Comparison of ENCODE assay signal across 28 mouse cellular contexts in genomic region chr5:102926786-102927185, GRCm38 (mm10).
DNase-seq lines count a peak whose midpoint lies in the region; ATAC-seq lines count a peak whose summit lies in the region.
"Had no signal": no experiment of that assay in that cellular context is flagged by ENCODE, and none has a peak within 500 bp of the region (broad histone marks: within the 10 kb centered on the region; RNA-seq: fewer than 3 reads in every experiment).

No protein-coding gene starts in this region.

- no peak overlapping the region for H3K27ac ChIP-seq in midbrain, embryonic 11.5 days (ENCODE audit: low read depth, low read length)
- no peak overlapping the region for H3K27ac ChIP-seq in midbrain, embryonic 13.5 days
- no peak overlapping the region for H3K27ac ChIP-seq in forebrain, embryonic 16.5 days (ENCODE audit: low read length)
- H3K27ac ChIP-seq: heart, adult 2 months; hindbrain, embryonic 10.5 days; intestine, embryonic 15.5 days; kidney, postnatal 0 days; limb, embryonic 12.5 days; liver, embryonic 15.5 days; lung, embryonic 15.5 days; midbrain, embryonic 10.5 days; neural tube, embryonic 12.5 days; stomach, embryonic 15.5 days had no signal

- no peaks in the 10 kb centered on the region for H3K27me3 ChIP-seq in midbrain, embryonic 11.5 days (ENCODE audit: control insufficient read depth, insufficient read depth, low read length)
- no peaks in the 10 kb centered on the region for H3K27me3 ChIP-seq in midbrain, embryonic 13.5 days
- H3K27me3 ChIP-seq in forebrain, embryonic 16.5 days (replicated peaks; ENCODE audit: control insufficient read depth, insufficient read depth, low read length): no peaks in the 10 kb centered on the region
- H3K27me3 ChIP-seq: CH12.LX; intestine, embryonic 15.5 days; limb, embryonic 12.5 days; liver, embryonic 15.5 days; lung, embryonic 15.5 days; neural tube, embryonic 12.5 days; stomach, embryonic 15.5 days had no signal

- no peak for DNase-seq in cerebellum, postnatal 4 days (ENCODE audit: low spot score in 2 of 2)
- DNase-seq in midbrain, embryonic 11.5 days (ENCODE audit: low spot score, missing footprints): peak; percentile 81
- DNase-seq in cerebellum, adult 9-10 months: peak; percentile 88
- DNase-seq in cerebellum, postnatal 36 days: peak; percentile 79
- DNase-seq in spleen, postnatal 14 days (ENCODE audit: low spot score in 2 of 2): no peak
- DNase-seq: adrenal gland, adult 8-10 months; gastrocnemius, postnatal 36 days; heart, adult 2 months; heart, postnatal 14 days; kidney, adult 2 months; kidney, postnatal 4 days had no signal

- ATAC-seq in cerebellum, adult (ENCODE audit: insufficient number of reproducible peaks, low FRiP score, low TSS enrichment): peak; percentile 97
- no peak for ATAC-seq in midbrain, embryonic 11.5 days (ENCODE audit: low FRiP score)
- no peak for ATAC-seq in midbrain, embryonic 13.5 days
- no peak for ATAC-seq in forebrain, embryonic 16.5 days
- ATAC-seq: forebrain, embryonic 14.5 days; hindbrain, embryonic 16.5 days; intestine, embryonic 15.5 days had no signal

- H3K9ac ChIP-seq in midbrain, embryonic 11.5 days (ENCODE audit: low read length): no peak overlapping the region
- no peak overlapping the region for H3K9ac ChIP-seq in midbrain, embryonic 13.5 days (replicated peaks)
- H3K9ac ChIP-seq in forebrain, embryonic 16.5 days (replicated peaks; ENCODE audit: low read depth, low read length): no peak overlapping the region
- H3K9ac ChIP-seq: intestine, embryonic 15.5 days; limb, embryonic 12.5 days; liver, embryonic 15.5 days; lung, embryonic 15.5 days; neural tube, embryonic 12.5 days; stomach, embryonic 15.5 days had no signal

- no peaks in the 10 kb centered on the region for H3K36me3 ChIP-seq in midbrain, embryonic 11.5 days (ENCODE audit: control insufficient read depth, insufficient read depth, low read length)
- H3K36me3 ChIP-seq in midbrain, embryonic 13.5 days: peaks cover 30% of the 10 kb centered on the region
- peaks cover 7% of the 10 kb centered on the region for H3K36me3 ChIP-seq in forebrain, embryonic 16.5 days (ENCODE audit: control insufficient read depth, insufficient read depth)
- H3K36me3 ChIP-seq: G1E; intestine, embryonic 15.5 days; limb, embryonic 12.5 days; liver, embryonic 15.5 days; lung, embryonic 15.5 days; stomach, embryonic 15.5 days had no signal

- H3K4me3 ChIP-seq in midbrain, embryonic 11.5 days (ENCODE audit: low read depth, low read length): no peak overlapping the region
- no peak overlapping the region for H3K4me3 ChIP-seq in midbrain, embryonic 13.5 days (replicated peaks)
- H3K4me3 ChIP-seq in forebrain, embryonic 16.5 days (replicated peaks; ENCODE audit: low read length): no peak overlapping the region
- H3K4me3 ChIP-seq: heart, adult 2 months; hindbrain, embryonic 10.5 days; intestine, embryonic 15.5 days; limb, embryonic 12.5 days; liver, embryonic 15.5 days; lung, embryonic 15.5 days; midbrain, embryonic 10.5 days; myocyte; neural tube, embryonic 12.5 days; stomach, embryonic 15.5 days had no signal

- no peaks in the 10 kb centered on the region for H3K4me1 ChIP-seq in midbrain, embryonic 11.5 days (ENCODE audit: control insufficient read depth, insufficient read depth, low read length)
- no peaks in the 10 kb centered on the region; the same call in 1 of the 2 replicates for H3K4me1 ChIP-seq in midbrain, embryonic 13.5 days (replicated peaks)
- no peaks in the 10 kb centered on the region for H3K4me1 ChIP-seq in forebrain, embryonic 16.5 days (replicated peaks; ENCODE audit: control insufficient read depth, insufficient read depth, low read length)
- H3K4me1 ChIP-seq: intestine, embryonic 15.5 days; limb, embryonic 12.5 days; liver, embryonic 15.5 days; lung, embryonic 15.5 days; neural tube, embryonic 12.5 days; stomach, embryonic 15.5 days had no signal

- 73% methylated on average over 5 of the region's 5 CpGs for WGBS in midbrain, embryonic 11.5 days
- 67% methylated on average over 5 of the region's 5 CpGs for WGBS in midbrain, embryonic 13.5 days
- 82% methylated on average over 5 of the region's 5 CpGs for WGBS in forebrain, embryonic 16.5 days

- no peak overlapping the region for H3K4me2 ChIP-seq in midbrain, embryonic 11.5 days
- no peak overlapping the region for H3K4me2 ChIP-seq in midbrain, embryonic 13.5 days (replicated peaks)
- H3K4me2 ChIP-seq in forebrain, embryonic 16.5 days (ENCODE audit: low read length): no peak overlapping the region
- H3K4me2 ChIP-seq: intestine, embryonic 15.5 days; limb, embryonic 12.5 days; liver, embryonic 15.5 days; lung, embryonic 15.5 days; neural tube, embryonic 12.5 days; stomach, embryonic 15.5 days had no signal

- no peaks in the 10 kb centered on the region for H3K9me3 ChIP-seq in midbrain, embryonic 11.5 days (ENCODE audit: control insufficient read depth, low read length)
- no peaks in the 10 kb centered on the region for H3K9me3 ChIP-seq in midbrain, embryonic 13.5 days
- H3K9me3 ChIP-seq in forebrain, embryonic 16.5 days (ENCODE audit: control insufficient read depth, low read length): peaks cover 3% of the 10 kb centered on the region; the same call in 1 of the 2 replicates
- H3K9me3 ChIP-seq: hindbrain, embryonic 10.5 days; intestine, embryonic 15.5 days; lung, embryonic 15.5 days; midbrain, embryonic 10.5 days; neural tube, embryonic 12.5 days; stomach, embryonic 15.5 days had no signal

Comparison
In these comparisons a context has a peak if more than half of its experiments do, and no peak if none do; other contexts are left out.
1. DNase-seq: peak in midbrain, embryonic 11.5 days (single experiment), cerebellum, adult 9-10 months (single experiment) and cerebellum, postnatal 36 days (2 of 2); none in cerebellum, postnatal 4 days (0 of 2) and spleen, postnatal 14 days (0 of 2).